Mouse (Mus musculus): Measurements from ENCODE around the gene Unc119b.
A peak's percentile ranks its signal among the peaks of the same experiment; 100 is the strongest.
"Not testable (repeated sequence)": the region's sequence is repeated elsewhere in the genome, so short reads cannot be mapped to it uniquely, and the experiment has no call there.

The Unc119b gene

GRCm38 (mm10) chr5:115134234-115135165 is at the start of gene Unc119b:
Gene Unc119b (minus strand): TSS chr5:115134975.
- peak; percentile 64 for DNase-seq (ENCODE audit: low read depth, low spot score)

- DNase-seq (ENCODE audit: low read depth, low spot score) = no peak
These were observed 48.7 kb upstream of the Unc119b start for GRCm38 (mm10) chr5:115183482-115183881.

- DNase-seq (ENCODE audit: low read depth, low spot score) = no peak
These were observed 48.1 kb upstream of the Unc119b start for GRCm38 (mm10) chr5:115182925-115183324.

GRCm38 (mm10) chr5:115181248-115181940 is 46.6 kb upstream of the Unc119b start:
- no peak for DNase-seq (ENCODE audit: low read depth, low spot score)

GRCm38 (mm10) chr5:115179596-115179995 is 44.8 kb upstream of the Unc119b start:
- no peak for DNase-seq (ENCODE audit: low read depth, low spot score)

- DNase-seq (ENCODE audit: low read depth, low spot score) = no peak
These were observed 43.1 kb upstream of the Unc119b start for GRCm38 (mm10) chr5:115177866-115178265.

GRCm38 (mm10) chr5:115174554-115174953 is 39.8 kb upstream of the Unc119b start:
- no peak for DNase-seq (ENCODE audit: low read depth, low spot score)

GRCm38 (mm10) chr5:115170150-115170549 is 35.4 kb upstream of the Unc119b start:
- DNase-seq (ENCODE audit: low read depth, low spot score) = no peak

GRCm38 (mm10) chr5:115168641-115169415 is 34.1 kb upstream of the Unc119b start:
- no peak for DNase-seq (ENCODE audit: low read depth, low spot score)

- DNase-seq (ENCODE audit: low read depth, low spot score) = no peak
These were observed 32.6 kb upstream of the Unc119b start for GRCm38 (mm10) chr5:115167396-115167795.

- no peak for DNase-seq (ENCODE audit: low read depth, low spot score)
These were observed 32.0 kb upstream of the Unc119b start for GRCm38 (mm10) chr5:115166815-115167194.

GRCm38 (mm10) chr5:115165895-115166814 is 31.4 kb upstream of the Unc119b start:
- DNase-seq (ENCODE audit: low read depth, low spot score) = no peak

- DNase-seq (ENCODE audit: low read depth, low spot score) = no peak
These were observed 30.6 kb upstream of the Unc119b start for GRCm38 (mm10) chr5:115165351-115165750.

- DNase-seq (ENCODE audit: low read depth, low spot score) = not testable (repeated sequence)
These were observed 29.7 kb upstream of the Unc119b start for GRCm38 (mm10) chr5:115164446-115164845.

- no peak for DNase-seq (ENCODE audit: low read depth, low spot score)
These were observed 28.8 kb upstream of the Unc119b start for GRCm38 (mm10) chr5:115163563-115163962.

- DNase-seq (ENCODE audit: low read depth, low spot score) = not testable (repeated sequence)
These were observed 27.1 kb upstream of the Unc119b start for GRCm38 (mm10) chr5:115161940-115162279.

GRCm38 (mm10) chr5:115161064-115161939 is 26.5 kb upstream of the Unc119b start:
- no peak for DNase-seq (ENCODE audit: low read depth, low spot score)

GRCm38 (mm10) chr5:115160655-115161054 is 25.9 kb upstream of the Unc119b start:
- DNase-seq (ENCODE audit: low read depth, low spot score) = no peak

- DNase-seq (ENCODE audit: low read depth, low spot score) = no peak
These were observed 24.4 kb upstream of the Unc119b start for GRCm38 (mm10) chr5:115159165-115159564.
